Mouse (Mus musculus): ENCODE measurements around the gene Cabp1.

DNA sequence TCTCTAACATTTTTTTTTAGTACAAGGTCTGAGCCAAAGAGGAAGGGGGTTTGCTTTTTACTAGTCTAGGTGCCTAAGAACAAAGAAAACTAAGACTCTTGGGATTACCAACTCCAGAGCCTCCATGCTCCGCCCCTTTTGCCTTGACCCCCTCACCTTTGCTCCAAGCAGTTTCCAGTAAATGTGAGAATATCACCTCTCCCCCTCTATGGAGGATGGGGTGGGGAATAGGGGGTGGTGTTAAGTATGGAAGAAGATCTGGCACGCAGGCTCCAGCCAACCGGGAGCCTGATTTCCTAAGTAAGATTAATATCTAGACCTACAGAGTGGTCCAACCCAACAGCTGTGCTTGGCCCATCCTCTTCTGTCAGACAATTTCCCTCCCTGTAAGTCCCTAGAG is 53.5 kb downstream of the Cabp1 start:
- no peak for TF ChIP-seq CTCF (IDR thresholded peaks at IDR 0.05; ENCODE audit: low read depth)
- TF ChIP-seq EP300 (IDR thresholded peaks at IDR 0.05; ENCODE audit: low read depth), result no peak
